Mouse (Mus musculus) CH12.LX (cell line): ENCODE data around the gene Cdc123. TPM values are rescaled to one million over a fixed set of nuclear protein-coding genes. Genes with fewer than 3 reads are reported as not detected.

Experiments
- DNase-seq: peaks from one replicate; pipeline ENCODE4 v3.0.0-alpha.2; 2013; ENCODE audit errors: extremely low read depth
- H3K27ac ChIP-seq: 2 replicates; pipeline ENCODE4 v1.5.1; 2012; ENCODE audit warnings: low read depth, mild to moderate bottlenecking, control low read depth, moderate library complexity; ENCODE audit not compliant: insufficient read depth
- H3K27me3 ChIP-seq: replicated peaks from 2 replicates; pipeline ENCODE3; 2012; ENCODE audit warnings: inconsistent platforms
- H3K36me3 ChIP-seq, 2 experiments: replicated peaks in 1 of 2; 2 replicates each; pipeline versions ENCODE3 to v1.6.1; 2012; ENCODE audit warnings: inconsistent platforms in 1 of 2, low read length in 1 of 2, mild to moderate bottlenecking in 1 of 2, mixed read lengths in 1 of 2, moderate library complexity in 1 of 2; ENCODE audit not compliant: control insufficient read depth in 1 of 2, insufficient read depth in 1 of 2
- H3K4me1 ChIP-seq, 2 experiments: 2 replicates each; pipeline ENCODE4 v1.6.1; 2012; ENCODE audit warnings: inconsistent platforms in 1 of 2, moderate library complexity in 1 of 2; ENCODE audit not compliant: insufficient read depth in 2 of 2, control insufficient read depth in 1 of 2
- H3K4me2 ChIP-seq: 2 replicates; pipeline ENCODE4 v1.6.1; 2012; ENCODE audit warnings: low read depth, mild to moderate bottlenecking, control low read depth; ENCODE audit not compliant: poor library complexity, insufficient read depth, severe bottlenecking
- H3K4me3 ChIP-seq, 3 experiments: fragments of 150-350 bp in 1 of 3; sonication (generic) in 1 of 3; replicated peaks in 1 of 3; 2 replicates each; pipeline versions ENCODE3 to v1.5.1; 2011 to 2012; ENCODE audit warnings: low read depth in 2 of 3, low read length in 2 of 3, mild to moderate bottlenecking in 2 of 3, moderate library complexity in 2 of 3, control low read depth in 1 of 3, improper control_type of control experiment in 1 of 3, inconsistent platforms in 1 of 3, mixed read lengths in 1 of 3; ENCODE audit not compliant: poor library complexity in 1 of 3
- H3K79me2 ChIP-seq: replicated peaks from 2 replicates; pipeline ENCODE4 v1.6.1; 2012; ENCODE audit warnings: mild to moderate bottlenecking, moderate library complexity; ENCODE audit not compliant: control insufficient read depth, poor library complexity, insufficient read depth, severe bottlenecking; ENCODE audit errors: extremely low read depth
- H3K9ac ChIP-seq: 2 replicates; pipeline ENCODE4 v1.6.1; 2012; ENCODE audit warnings: low read depth, mild to moderate bottlenecking, control low read depth, moderate library complexity; ENCODE audit not compliant: insufficient read depth
- H3K9me3 ChIP-seq: replicated peaks from 2 replicates; pipeline ENCODE3; 2012; ENCODE audit warnings: low read length, inconsistent platforms, mixed read lengths
- BHLHE40 ChIP-seq: IDR thresholded peaks from 2 replicates; pipeline ENCODE4 v1.6.1; 2011; ENCODE audit warnings: mild to moderate bottlenecking, low read depth, low read length, improper control_type of control experiment
- CHD1 ChIP-seq: IDR thresholded peaks from 2 replicates; pipeline ENCODE4 v1.6.1; 2012; ENCODE audit warnings: low read depth, low read length, improper control_type of control experiment, inconsistent platforms
- CHD2 ChIP-seq: IDR thresholded peaks from 2 replicates; pipeline ENCODE4 v1.6.1; 2011; ENCODE audit warnings: low read length, improper control_type of control experiment
- CTCF ChIP-seq, 2 experiments: IDR thresholded peaks in 1 of 2; conservative IDR thresholded peaks in 1 of 2; 2 replicates each; pipeline ENCODE4 v1.5.1; 2011 to 2012; ENCODE audit warnings: low read depth in 2 of 2, low read length in 2 of 2, improper control_type of control experiment in 1 of 2, inconsistent platforms in 1 of 2, mild to moderate bottlenecking in 1 of 2, moderate library complexity in 1 of 2
- E2F4 ChIP-seq: IDR thresholded peaks from 2 replicates; pipeline ENCODE4 v1.6.1; 2011; ENCODE audit warnings: low read depth, low read length, improper control_type of control experiment; ENCODE audit not compliant: insufficient replicate concordance
- ELF1 ChIP-seq: IDR thresholded peaks from 2 replicates; pipeline ENCODE4 v1.6.1; 2014; ENCODE audit warnings: low read depth, mild to moderate bottlenecking, inconsistent platforms, low read length, improper control_type of control experiment
- EP300 ChIP-seq: IDR thresholded peaks from 2 replicates; pipeline ENCODE4 v1.6.1; 2011; ENCODE audit warnings: low read length, improper control_type of control experiment
- ETS1 ChIP-seq: conservative IDR thresholded peaks from 2 replicates; pipeline ENCODE4 v1.6.1; 2012; ENCODE audit warnings: low read depth, mild to moderate bottlenecking, inconsistent platforms, low read length, improper control_type of control experiment, moderate library complexity
- GABPA ChIP-seq: IDR thresholded peaks from 2 replicates; pipeline ENCODE4 v1.6.1; 2012; ENCODE audit warnings: low read depth, low read length, improper control_type of control experiment, inconsistent platforms; ENCODE audit not compliant: insufficient replicate concordance
- HCFC1 ChIP-seq: IDR thresholded peaks from 2 replicates; pipeline ENCODE4 v1.6.1; 2012; ENCODE audit warnings: low read depth, mild to moderate bottlenecking, inconsistent platforms, low read length, improper control_type of control experiment
- IRF4 ChIP-seq: IDR thresholded peaks from 2 replicates; pipeline ENCODE4 v1.6.1; 2014; ENCODE audit warnings: low read depth, mild to moderate bottlenecking, inconsistent platforms, low read length, improper control_type of control experiment
- JUN ChIP-seq: IDR thresholded peaks from 2 replicates; pipeline ENCODE4 v1.6.1; 2011; ENCODE audit warnings: low read depth, mild to moderate bottlenecking, low read length, improper control_type of control experiment, moderate library complexity; ENCODE audit not compliant: insufficient read depth
- JUND ChIP-seq: conservative IDR thresholded peaks from 2 replicates; pipeline ENCODE4 v1.6.1; 2011; ENCODE audit warnings: low read depth, low read length, improper control_type of control experiment
- KAT2A ChIP-seq: IDR thresholded peaks from 2 replicates; pipeline ENCODE4 v1.6.1; 2012; ENCODE audit warnings: low read length, improper control_type of control experiment, inconsistent platforms; ENCODE audit not compliant: insufficient replicate concordance
- MAFK ChIP-seq: IDR thresholded peaks from 2 replicates; pipeline ENCODE4 v1.6.1; 2011; ENCODE audit warnings: low read length, improper control_type of control experiment; ENCODE audit not compliant: insufficient replicate concordance
- MAX ChIP-seq: IDR thresholded peaks from 2 replicates; pipeline ENCODE4 v1.6.1; 2011; ENCODE audit warnings: low read length, improper control_type of control experiment
- MAZ ChIP-seq: IDR thresholded peaks from 2 replicates; pipeline ENCODE4 v1.6.1; 2012; ENCODE audit warnings: low read depth, mild to moderate bottlenecking, inconsistent platforms, low read length, improper control_type of control experiment, moderate library complexity
- MEF2A ChIP-seq: IDR thresholded peaks from 2 replicates; pipeline ENCODE4 v1.6.1; 2014; ENCODE audit warnings: low read depth, mild to moderate bottlenecking, inconsistent platforms, low read length, improper control_type of control experiment, borderline replicate concordance
- MXI1 ChIP-seq: IDR thresholded peaks from 2 replicates; pipeline ENCODE4 v1.6.1; 2011; ENCODE audit warnings: mild to moderate bottlenecking, low read depth, low read length, improper control_type of control experiment
- MYC ChIP-seq: IDR thresholded peaks from 2 replicates; pipeline ENCODE4 v1.6.1; 2011; ENCODE audit warnings: low read depth, mild to moderate bottlenecking, improper control_type of control experiment, low read length
- NELFE ChIP-seq: IDR thresholded peaks from 2 replicates; pipeline ENCODE4 v1.6.1; 2011; ENCODE audit warnings: low read depth, low read length, improper control_type of control experiment
- NRF1 ChIP-seq: IDR thresholded peaks from 2 replicates; pipeline ENCODE4 v1.6.1; 2014; ENCODE audit warnings: low read depth, mild to moderate bottlenecking, inconsistent platforms, low read length, improper control_type of control experiment, moderate library complexity
- PAX5 ChIP-seq: IDR thresholded peaks from 2 replicates; pipeline ENCODE4 v1.6.1; 2012; ENCODE audit warnings: low read length, inconsistent platforms, mixed read lengths
- POLR2A ChIP-seq: IDR thresholded peaks from 2 replicates; pipeline ENCODE4 v1.6.1; 2011; ENCODE audit warnings: low read depth, mild to moderate bottlenecking, improper control_type of control experiment, low read length
- POLR2AphosphoS2 ChIP-seq: IDR thresholded peaks from 2 replicates; pipeline ENCODE4 v1.6.1; 2011; ENCODE audit warnings: low read depth, low read length, improper control_type of control experiment
- RAD21 ChIP-seq: IDR thresholded peaks from 2 replicates; pipeline ENCODE4 v1.6.1; 2011; ENCODE audit warnings: low read depth, mild to moderate bottlenecking, low read length, improper control_type of control experiment, moderate library complexity
- RCOR1 ChIP-seq: conservative IDR thresholded peaks from 2 replicates; pipeline ENCODE4 v1.6.1; 2012; ENCODE audit warnings: low read depth, mild to moderate bottlenecking, inconsistent platforms, low read length, improper control_type of control experiment
- SIN3A ChIP-seq: IDR thresholded peaks from 2 replicates; pipeline ENCODE4 v1.6.1; 2012; ENCODE audit warnings: low read length, improper control_type of control experiment, inconsistent platforms
- SMC3 ChIP-seq: IDR thresholded peaks from 2 replicates; pipeline ENCODE4 v1.6.1; 2011; ENCODE audit warnings: low read depth, low read length, improper control_type of control experiment
- TBP ChIP-seq: conservative IDR thresholded peaks from 2 replicates; pipeline ENCODE4 v1.6.1; 2011; ENCODE audit warnings: low read depth, low read length, improper control_type of control experiment
- TCF12 ChIP-seq: IDR thresholded peaks from 2 replicates; pipeline ENCODE4 v1.6.1; 2014; ENCODE audit warnings: low read depth, mild to moderate bottlenecking, inconsistent platforms, low read length, improper control_type of control experiment
- UBTF ChIP-seq: IDR thresholded peaks from 2 replicates; pipeline ENCODE4 v1.6.1; 2012; ENCODE audit warnings: low read depth, mild to moderate bottlenecking, inconsistent platforms, low read length, improper control_type of control experiment, moderate library complexity
- USF1 ChIP-seq: IDR thresholded peaks from 2 replicates; pipeline ENCODE4 v1.6.1; 2014; ENCODE audit warnings: low read depth, mild to moderate bottlenecking, inconsistent platforms, low read length, improper control_type of control experiment
- USF2 ChIP-seq: conservative IDR thresholded peaks from 2 replicates; pipeline ENCODE4 v1.6.1; 2011; ENCODE audit warnings: low read depth, low read length, improper control_type of control experiment
- ZC3H11A ChIP-seq: IDR thresholded peaks from 2 replicates; pipeline ENCODE4 v1.6.1; 2012; ENCODE audit warnings: low read depth, mild to moderate bottlenecking, inconsistent platforms, low read length, improper control_type of control experiment
- ZKSCAN1 ChIP-seq: IDR thresholded peaks from 2 replicates; pipeline ENCODE4 v1.6.1; 2012; ENCODE audit warnings: low read depth, inconsistent platforms, low read length, improper control_type of control experiment, borderline replicate concordance
- ZMIZ1 ChIP-seq: IDR thresholded peaks from 2 replicates; pipeline ENCODE4 v1.6.1; 2012; ENCODE audit warnings: low read depth, mild to moderate bottlenecking, inconsistent platforms, low read length, improper control_type of control experiment
- ZNF384 ChIP-seq: IDR thresholded peaks from 2 replicates; pipeline ENCODE4 v1.6.1; 2012; ENCODE audit warnings: low read depth, low read length, improper control_type of control experiment, inconsistent platforms
- dilution Hi-C: fragments of 300-500 bp; cut with MboI; formaldehyde crosslinking; loops from 2 replicates; pipeline ENCODE4 v1.14.3; 2020; ENCODE audit warnings: low sequenced_read_pairs; ENCODE audit not compliant: extremely low pct_unique_long_range_greater_than_20kb, extremely low pct_ligation_motif_present
- in situ Hi-C: fragments of 300-500 bp; cut with MboI; formaldehyde crosslinking; loops from 3 replicates; pipeline ENCODE4 v1.14.3; 2019; ENCODE audit warnings: low sequenced_read_pairs, low pct_ligation_motif_present, low pct_unique_long_range_greater_than_20kb, mixed read lengths
- polyA plus RNA-seq: library from polyadenylated mRNA; unstranded; fragments of >175 nt; gene quantifications from 2 replicates; pipeline ENCODE4 v1.2.1, GENCODE M21; 2012; ENCODE audit warnings: low read depth; ENCODE audit not compliant: insufficient read length
- total RNA-seq, 2 experiments: library from RNA; depleted of rRNA; stranded (reverse); fragments of 300-350 nt in 1 of 2; fragments of >200 nt in 1 of 2; gene quantifications; 2 replicates each; pipeline ENCODE4 v1.2.3; 2012 to 2014

Cdc123 gene
- total RNA-seq (2012; rRNA removed): 164 and 199 TPM in 2 replicates
- total RNA-seq (2014; rRNA removed): 215 and 230 TPM in 2 replicates
- polyA plus RNA-seq: 291 and 339 TPM in 2 replicates

DNA sequence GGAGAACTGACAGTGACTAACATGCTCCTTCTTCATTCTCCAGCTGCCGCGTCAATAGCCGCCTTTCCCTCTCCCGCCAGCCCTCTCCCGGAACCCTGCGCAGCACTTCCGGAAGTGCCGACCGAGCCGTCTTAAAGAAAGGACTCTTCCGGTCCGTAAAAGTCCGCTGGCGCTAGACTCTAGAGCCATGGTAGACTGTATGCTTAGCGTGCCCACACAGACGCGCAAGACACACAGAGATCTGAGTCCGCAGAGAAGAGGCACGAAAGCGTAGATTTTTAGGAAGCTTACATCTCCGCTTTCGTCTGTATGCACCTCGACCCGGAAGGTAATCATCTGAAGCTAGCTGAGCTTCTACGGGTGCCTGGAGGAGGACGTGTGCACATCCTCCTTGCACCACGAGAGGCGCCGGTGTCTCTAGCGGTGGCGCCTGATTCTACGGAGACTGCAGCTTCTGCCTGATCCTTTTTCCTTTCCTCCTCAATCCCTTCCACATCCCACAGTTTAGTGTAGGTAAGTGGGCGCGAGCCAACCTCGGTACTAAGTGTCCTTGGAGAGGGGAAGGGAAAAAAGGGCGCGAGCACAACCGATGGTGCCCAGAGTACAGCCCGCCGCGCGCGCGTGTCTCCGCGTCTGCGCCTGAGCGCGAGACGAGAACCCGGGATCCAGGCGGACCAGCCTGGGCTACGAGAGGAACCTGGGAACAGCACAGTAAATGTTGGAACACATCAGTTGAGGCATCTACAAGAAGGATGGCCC is at the start of gene Cdc123, which contains the start of gene Nudt5:
TSS of gene Cdc123 (minus strand) at position 292 of the 759 bp plus-strand sequence.
TSS of gene Nudt5 (plus strand) at position 147 of the 759 bp plus-strand sequence.
- H3K4me3 ChIP-seq: peak within 1 kb of the TSS; percentile 80 to 83 (median 80)
- dilution Hi-C loops: no loop called here
- peak; percentile 83 for DNase-seq
- H3K36me3 ChIP-seq: peaks cover 10 to 35% of the 10 kb centered on the region in 2 experiments
- H3K9ac ChIP-seq: peak within 1 kb of the TSS; percentile 79
- H3K79me2 ChIP-seq: peaks cover 72% of the 10 kb centered on the region
- H3K4me2 ChIP-seq: peak within 1 kb of the TSS; percentile 96
- H3K4me1 ChIP-seq: peaks cover 12 to 57% of the 10 kb centered on the region in 2 experiments
- peak within 1 kb of the TSS; percentile 81 for H3K27ac ChIP-seq
- H3K9me3 ChIP-seq: no peaks in the 10 kb centered on the region
- TF ChIP-seq TCF12 (peak; percentile 36), KAT2A (peak; percentile 84; the same call in 1 of the 2 replicates), EP300 (no peak), MAZ (0 out of 2 replicates have a peak, but pooled peaks have one; percentile 9), IRF4 (peak; percentile 64; the same call in 1 of the 2 replicates), CHD1 (no peak), ELF1 (peak; percentile 89), MAX (no peak), JUN (no peak), HCFC1 (peak; percentile 90), ZNF384 (no peak), MYC (peak; percentile 81), TBP (0 out of 2 replicates have a peak, but pooled peaks have one; percentile 63), RAD21 (no peak; the same call in 1 of the 2 replicates), JUND (no peak), SMC3 (no peak), MEF2A (no peak; the same call in 1 of the 2 replicates), UBTF (no peak; the same call in 1 of the 2 replicates), MXI1 (peak; percentile 71; the same call in 1 of the 2 replicates), SIN3A (peak; percentile 78), USF2 (no peak), ZC3H11A (no peak), E2F4 (no peak), USF1 (no peak), PAX5 (no peak), POLR2A (peak; percentile 83), MAFK (no peak), POLR2AphosphoS2 (0 out of 2 replicates have a peak, but pooled peaks have one; percentile 46), RCOR1 (no peak), BHLHE40 (no peak), ETS1 (no peak), GABPA (no peak), ZMIZ1 (no peak), CTCF (conservative IDR thresholded peaks at IDR 0.05 in 1 of 2, IDR thresholded peaks at IDR 0.05 in 1 of 2; ENCODE audit: low read depth in 2 of 2, low read length in 2 of 2) (peak; percentile 33 to 76; a peak in 3 of 4 replicates), CHD2 (peak; percentile 87), ZKSCAN1 (no peak), NRF1 (peak; percentile 72), NELFE (peak; percentile 52)
- TF ChIP-seq, all 38 proteins: peak for 16
- in situ Hi-C loops: loop anchor here (25.0 kb wide), 1 partner anchor 933 kb away; the partner anchor contains the start of gene Phyh
- no peaks in the 10 kb centered on the region for H3K27me3 ChIP-seq
